Mouse (Mus musculus) forebrain, embryonic 10.5 days (tissue): ENCODE results near the gene 2310022B05Rik. TPM values are rescaled to one million over a fixed set of nuclear protein-coding genes. Genes with fewer than 3 reads are reported as not detected.

Source experiments
- DNase-seq: peaks from one replicate; pipeline ENCODE4 v3.0.0-alpha.2; 2017; ENCODE audit warnings: low spot score; ENCODE audit errors: extremely low spot score
- H3K27ac ChIP-seq: fragments of 300-500 bp; sonication (generic); 2 replicates; pipeline ENCODE4 v1.5.1; 2016; ENCODE audit warnings: mild to moderate bottlenecking
- H3K27me3 ChIP-seq: fragments of 300-500 bp; sonication (generic); 2 replicates; pipeline ENCODE4 v1.6.1; 2016; ENCODE audit warnings: mild to moderate bottlenecking; ENCODE audit not compliant: poor library complexity, severe bottlenecking
- H3K36me3 ChIP-seq: fragments of 300-500 bp; sonication (generic); replicated peaks from 2 replicates; pipeline ENCODE4 v1.6.1; 2016; ENCODE audit warnings: mild to moderate bottlenecking, moderate library complexity
- H3K4me1 ChIP-seq: fragments of 300-500 bp; sonication (generic); 2 replicates; pipeline ENCODE4 v1.6.1; 2016
- H3K4me3 ChIP-seq: fragments of 300-500 bp; sonication (generic); 2 replicates; pipeline ENCODE4 v1.5.1; 2016; ENCODE audit warnings: mild to moderate bottlenecking, moderate library complexity
- H3K9me3 ChIP-seq: fragments of 300-500 bp; sonication (generic); 2 replicates; pipeline ENCODE4 v1.6.1; 2016; ENCODE audit warnings: mild to moderate bottlenecking, moderate library complexity
- WGBS: fragments of 180-500 bp; shearing (Covaris S2); methylation state at CpG from one replicate; pipeline ENCODE4 v1.1.7; 2016; 5-methylcytosine and 5-hydroxymethylcytosine counted together
- polyA plus RNA-seq: library from polyadenylated mRNA; unstranded; fragments of >200 nt; fragmentation: Nextera tagmentation; extraction: Ambion mirVana; gene quantifications from 2 replicates; pipeline ENCODE4 v1.2.1, GENCODE M21; 2016

2310022B05Rik gene
- 17.9 and 18.2 TPM in 2 replicates for polyA plus RNA-seq

DNA sequence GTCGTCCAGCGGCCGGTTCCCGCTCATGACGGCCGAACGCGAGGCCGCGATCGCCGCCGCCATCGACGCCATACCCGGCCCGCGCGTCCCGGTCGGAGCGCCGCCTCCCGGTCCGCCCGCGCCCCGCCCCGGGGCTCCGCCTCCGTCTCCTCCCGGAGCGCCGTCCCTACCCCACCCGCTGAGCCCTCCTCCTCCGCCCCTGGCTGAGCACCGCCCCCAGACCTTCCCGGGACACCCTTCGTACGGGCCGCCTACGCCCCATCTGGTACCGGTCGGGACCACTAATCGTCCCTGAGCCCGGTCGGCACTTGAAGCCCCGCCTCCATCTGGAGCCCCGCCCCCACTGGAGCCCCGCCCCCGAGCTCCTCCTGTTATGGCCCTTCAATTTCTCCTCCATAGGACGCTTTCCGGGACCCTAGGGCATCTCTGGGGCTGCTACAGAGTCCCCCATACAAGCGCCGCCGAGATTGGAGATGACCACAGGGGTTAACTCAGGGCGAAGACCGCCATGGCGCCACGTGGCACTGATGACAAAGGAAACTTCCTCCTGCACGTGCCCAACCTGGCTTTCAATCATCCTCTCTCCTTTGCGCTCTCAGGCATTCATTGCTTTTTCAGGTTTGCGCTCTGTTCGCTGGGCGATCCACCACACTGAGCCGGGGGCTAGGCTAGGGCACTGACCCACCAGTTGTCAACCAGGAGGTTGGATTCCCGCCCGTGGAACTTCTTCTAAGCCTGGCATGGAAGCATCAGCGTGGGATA lies at the start of gene 2310022B05Rik:
Gene 2310022B05Rik, minus strand, starts transcription at position 258 of the 762 bp plus-strand sequence.
- Histone ChIP-seq H3K27me3 (no peaks in the 10 kb centered on the region), H3K4me3 (peak within 1 kb of the TSS; percentile 92), H3K27ac (peak within 1 kb of the TSS; percentile 90), H3K36me3 (peaks cover 5% of the 10 kb centered on the region; the same call in 1 of the 2 replicates), H3K9me3 (no peaks in the 10 kb centered on the region), H3K4me1 (peaks cover 51% of the 10 kb centered on the region)
- 1% methylated on average over 69 of the region's 69 CpGs for WGBS
- DNase-seq = peak; percentile 91

DNA sequence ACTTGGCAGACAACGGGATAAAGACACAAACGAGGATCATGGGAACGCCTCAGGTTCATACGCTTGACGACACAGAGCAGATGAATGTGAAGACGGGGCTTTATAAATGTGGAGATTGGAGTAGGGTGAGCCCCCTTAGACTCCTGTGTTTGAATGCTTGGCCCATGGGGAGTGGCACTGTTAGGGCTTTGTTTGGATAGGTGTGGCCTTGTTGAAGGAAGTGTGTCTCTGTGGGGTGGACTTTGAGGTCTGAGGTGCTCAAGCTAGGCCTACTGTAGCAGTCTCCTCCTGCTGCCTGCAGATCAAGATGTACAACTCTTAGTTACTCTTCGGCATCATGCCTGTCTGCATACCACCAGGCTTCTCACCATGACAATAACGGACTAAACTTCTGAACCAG lies 42.7 kb upstream of the 2310022B05Rik start:
- no peak overlapping the region for H3K27ac ChIP-seq
- H3K4me3 ChIP-seq = no peak overlapping the region
- peaks cover 89% of the 10 kb centered on the region for H3K36me3 ChIP-seq
- H3K4me1 ChIP-seq = no peaks in the 10 kb centered on the region
- no peaks in the 10 kb centered on the region for H3K27me3 ChIP-seq
- no peaks in the 10 kb centered on the region for H3K9me3 ChIP-seq
- WGBS = 95% methylated on average over 8 of the region's 8 CpGs
- no peak for DNase-seq

DNA sequence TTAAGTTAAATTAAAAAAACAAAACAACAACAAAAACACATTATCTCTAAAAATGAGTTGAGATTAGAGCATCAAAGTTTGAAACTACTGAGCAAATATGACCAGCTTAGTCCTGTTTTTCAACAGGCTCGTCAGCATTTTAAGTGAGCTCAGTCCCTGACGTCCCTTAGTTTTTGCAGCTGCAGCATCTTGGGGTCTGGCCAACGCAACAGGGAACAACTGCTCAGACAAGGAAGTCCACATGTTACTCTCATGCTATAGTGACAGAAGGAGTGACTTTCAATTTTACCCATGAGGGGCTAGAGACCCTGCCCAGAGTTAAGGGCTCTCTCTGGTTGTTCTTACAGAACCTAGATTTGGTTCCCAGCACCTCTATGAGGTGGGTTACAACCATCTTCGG lies 41.2 kb upstream of the 2310022B05Rik start:
- H3K4me1 ChIP-seq = no peaks in the 10 kb centered on the region
- WGBS = 91% methylated on average over 4 of the region's 4 CpGs
- H3K36me3 ChIP-seq = peaks cover 91% of the 10 kb centered on the region
- H3K9me3 ChIP-seq = no peaks in the 10 kb centered on the region
- DNase-seq = no peak
- H3K27me3 ChIP-seq = no peaks in the 10 kb centered on the region
- H3K27ac ChIP-seq = no peak overlapping the region
- H3K4me3 ChIP-seq = no peak overlapping the region

DNA sequence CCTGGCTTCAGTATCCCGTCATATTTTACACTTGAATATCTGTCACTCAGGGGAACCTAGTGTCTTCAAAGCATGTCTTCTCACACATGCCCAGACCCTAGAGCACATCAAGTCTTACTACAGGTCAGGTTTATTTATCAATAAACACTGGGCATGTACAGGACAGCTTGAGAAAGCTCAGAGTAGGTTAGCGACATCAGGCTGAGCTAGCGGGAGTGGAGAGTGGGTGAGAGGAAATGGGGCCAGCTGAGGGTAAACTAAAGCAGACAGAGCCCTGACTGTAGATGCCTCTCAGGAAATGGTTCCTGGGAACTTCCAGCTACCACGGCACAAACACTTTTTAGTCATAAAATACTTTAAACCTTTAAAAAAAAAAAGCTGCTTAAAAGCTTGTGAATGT lies 40.4 kb upstream of the 2310022B05Rik start:
- H3K4me3 ChIP-seq = no peak overlapping the region
- 76% methylated on average over 4 of the region's 4 CpGs for WGBS
- no peak overlapping the region for H3K27ac ChIP-seq
- H3K9me3 ChIP-seq = no peaks in the 10 kb centered on the region
- H3K4me1 ChIP-seq = no peaks in the 10 kb centered on the region
- H3K36me3 ChIP-seq = peaks cover 90% of the 10 kb centered on the region
- no peak for DNase-seq
- H3K27me3 ChIP-seq = no peaks in the 10 kb centered on the region

DNA sequence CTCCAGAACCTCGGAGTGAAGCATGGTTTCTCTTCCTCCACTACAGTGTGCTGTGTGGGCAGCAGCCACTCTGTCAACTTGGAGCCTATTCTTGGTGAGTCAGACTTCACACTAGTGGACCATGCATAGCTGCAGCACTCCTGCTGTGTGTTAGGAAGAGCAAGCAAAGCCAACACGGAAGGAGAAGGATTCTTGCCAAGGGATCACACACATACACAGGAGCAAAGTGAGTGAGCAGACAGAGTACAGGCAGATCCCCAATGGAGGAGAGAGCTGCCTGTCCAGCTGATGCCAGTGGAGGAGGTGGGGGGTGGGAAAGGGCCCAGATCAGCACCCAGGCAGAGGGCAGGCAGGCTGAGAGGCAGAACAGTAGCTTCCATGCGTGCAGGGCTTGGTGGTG lies 39.0 kb upstream of the 2310022B05Rik start:
- Histone ChIP-seq H3K36me3 (peaks cover 92% of the 10 kb centered on the region), H3K27ac (no peak overlapping the region), H3K4me1 (no peaks in the 10 kb centered on the region), H3K4me3 (no peak overlapping the region), H3K27me3 (no peaks in the 10 kb centered on the region), H3K9me3 (no peaks in the 10 kb centered on the region)
- WGBS = 91% methylated on average over 3 of the region's 3 CpGs
- no peak for DNase-seq

DNA sequence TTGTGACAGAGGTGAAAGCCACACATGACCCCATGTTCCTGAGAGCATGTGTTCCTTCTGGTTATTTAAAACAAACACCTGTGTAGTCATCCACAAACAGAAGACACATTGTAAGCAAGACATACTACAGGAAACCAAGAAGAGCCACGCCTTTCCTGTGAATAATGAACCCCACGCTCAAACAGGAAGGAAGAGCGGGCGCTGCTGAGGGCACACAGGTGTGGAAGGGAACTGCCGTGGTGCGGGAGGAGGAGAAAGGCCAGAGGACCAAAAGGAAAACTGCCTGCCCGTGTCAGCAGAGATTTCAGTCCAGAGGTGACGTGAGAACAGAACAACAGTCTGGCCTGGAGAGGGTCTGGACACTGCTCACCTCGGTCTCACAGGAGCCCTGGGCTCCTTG lies 37.9 kb upstream of the 2310022B05Rik start:
- Histone ChIP-seq H3K27me3 (no peaks in the 10 kb centered on the region), H3K4me3 (no peak overlapping the region), H3K4me1 (no peaks in the 10 kb centered on the region), H3K9me3 (no peaks in the 10 kb centered on the region), H3K36me3 (peaks cover 94% of the 10 kb centered on the region), H3K27ac (no peak overlapping the region)
- no peak for DNase-seq
- 94% methylated on average over 9 of the region's 9 CpGs for whole genome bisulfite sequencing

DNA sequence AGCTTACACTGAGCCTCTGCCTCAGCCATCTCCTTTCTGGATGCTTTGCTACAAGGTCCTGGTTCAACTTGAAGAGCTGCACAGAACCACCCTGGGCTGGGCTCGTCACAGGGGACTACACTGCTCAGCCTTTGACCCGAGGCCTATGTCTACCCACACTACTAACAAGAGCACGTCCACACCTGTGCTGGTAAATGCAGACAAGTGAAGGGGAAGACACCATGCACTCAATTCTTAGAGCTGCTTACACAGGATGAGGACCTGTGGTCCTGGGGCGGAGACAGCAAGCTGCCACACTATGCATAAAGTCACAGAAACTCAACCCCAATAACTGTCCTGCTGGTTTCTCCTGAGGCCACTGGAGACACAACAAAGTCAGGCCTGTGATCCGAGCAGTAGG lies 37.1 kb upstream of the 2310022B05Rik start:
- 91% methylated on average over 5 of the region's 5 CpGs for WGBS
- H3K36me3 ChIP-seq = peaks cover 95% of the 10 kb centered on the region
- no peaks in the 10 kb centered on the region for H3K4me1 ChIP-seq

DNA sequence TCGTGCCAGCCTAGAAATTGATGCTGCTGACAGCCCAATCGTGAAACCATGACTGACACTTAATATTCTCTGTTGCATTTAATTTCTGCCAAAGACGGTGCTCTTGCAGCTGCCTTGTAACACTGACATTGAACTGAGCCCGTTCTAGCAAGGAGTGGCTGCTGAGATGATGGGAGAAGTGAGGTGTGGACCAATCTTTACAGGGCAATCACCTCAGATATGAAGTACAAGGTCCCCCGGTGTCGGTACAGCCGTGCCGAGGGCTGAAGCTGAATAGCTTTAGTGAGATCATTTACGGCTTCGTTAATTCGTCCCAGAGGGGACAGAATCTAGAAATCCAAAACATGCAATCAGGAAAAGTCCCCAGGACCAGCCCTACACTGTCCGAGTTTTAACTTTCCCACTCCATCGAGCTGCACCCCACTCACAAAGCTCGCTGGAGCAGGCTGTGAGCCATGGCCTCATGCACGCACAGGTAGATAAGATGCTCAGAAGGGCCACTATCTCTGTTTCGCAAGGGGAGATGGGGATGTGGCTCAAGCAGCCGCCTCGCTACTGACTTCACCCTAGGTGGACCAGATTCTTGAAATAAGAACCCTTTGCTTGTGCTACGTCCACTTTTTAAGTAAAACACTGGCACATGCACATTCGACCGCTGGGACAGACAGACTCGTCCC lies 32.4 kb upstream of the 2310022B05Rik start:
- H3K27me3 ChIP-seq = no peaks in the 10 kb centered on the region
- H3K27ac ChIP-seq = no peak overlapping the region
- peaks cover 94% of the 10 kb centered on the region for H3K36me3 ChIP-seq
- no peak for DNase-seq
- H3K4me3 ChIP-seq = no peak overlapping the region
- no peaks in the 10 kb centered on the region for H3K9me3 ChIP-seq
- WGBS = 95% methylated on average over 22 of the region's 22 CpGs
- H3K4me1 ChIP-seq = no peaks in the 10 kb centered on the region

More for the DNA sequence above, 37.1 kb upstream of the 2310022B05Rik start:
- H3K27me3 ChIP-seq = no peaks in the 10 kb centered on the region
- no peak overlapping the region for H3K4me3 ChIP-seq
- H3K9me3 ChIP-seq = no peaks in the 10 kb centered on the region
- no peak for DNase-seq
- no peak overlapping the region for H3K27ac ChIP-seq

DNA sequence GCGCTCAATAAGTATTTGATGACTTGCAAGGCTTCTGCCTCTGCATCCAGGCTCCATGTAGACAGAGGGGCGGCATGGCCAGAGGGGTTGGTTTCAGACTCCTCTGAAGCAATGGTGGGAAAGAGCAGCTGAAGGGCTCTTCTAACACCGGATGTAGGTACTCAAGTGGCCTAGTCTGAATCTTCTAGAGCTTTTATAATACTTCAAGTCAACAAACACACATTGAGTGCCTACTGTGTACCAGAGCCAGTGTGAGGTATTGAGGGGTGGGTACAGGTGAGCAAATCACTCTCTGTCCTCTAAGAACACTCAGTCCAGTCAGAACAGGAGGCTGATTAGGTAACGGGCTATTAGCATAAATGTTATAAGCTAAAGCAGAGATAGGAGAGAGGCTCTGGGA lies 28.5 kb upstream of the 2310022B05Rik start:
- Histone ChIP-seq H3K36me3 (peaks cover 81% of the 10 kb centered on the region), H3K4me1 (no peaks in the 10 kb centered on the region), H3K27ac (no peak overlapping the region), H3K9me3 (no peaks in the 10 kb centered on the region), H3K4me3 (no peak overlapping the region), H3K27me3 (no peaks in the 10 kb centered on the region)
- no peak for DNase-seq
- 93% methylated on average over 4 of the region's 4 CpGs for WGBS

DNA sequence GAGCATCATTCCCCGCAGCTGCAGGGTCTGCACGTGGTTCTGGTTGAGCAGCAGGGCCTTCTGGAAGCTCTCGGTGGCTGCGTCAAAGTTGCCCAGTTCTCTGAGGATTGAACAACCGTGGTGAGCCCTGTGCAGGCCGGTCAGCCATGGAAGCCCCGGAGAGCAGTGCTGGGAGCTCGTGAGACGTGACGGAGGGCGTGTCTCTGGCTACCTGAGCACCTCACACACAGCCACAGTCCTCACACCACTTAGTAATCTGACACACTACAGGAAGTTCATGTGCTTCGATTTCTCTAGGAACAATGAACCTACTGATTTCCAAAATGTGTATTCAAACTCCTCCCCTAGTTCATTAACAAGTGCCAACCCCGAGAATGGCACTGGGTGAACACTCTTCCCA lies 25.7 kb upstream of the 2310022B05Rik start:
- H3K9me3 ChIP-seq = no peaks in the 10 kb centered on the region
- DNase-seq = no peak
- no peaks in the 10 kb centered on the region for H3K4me1 ChIP-seq
- 94% methylated on average over 13 of the region's 13 CpGs for WGBS
- H3K4me3 ChIP-seq = no peak overlapping the region
- no peaks in the 10 kb centered on the region for H3K27me3 ChIP-seq
- peaks cover 82% of the 10 kb centered on the region for H3K36me3 ChIP-seq
- no peak overlapping the region for H3K27ac ChIP-seq

DNA sequence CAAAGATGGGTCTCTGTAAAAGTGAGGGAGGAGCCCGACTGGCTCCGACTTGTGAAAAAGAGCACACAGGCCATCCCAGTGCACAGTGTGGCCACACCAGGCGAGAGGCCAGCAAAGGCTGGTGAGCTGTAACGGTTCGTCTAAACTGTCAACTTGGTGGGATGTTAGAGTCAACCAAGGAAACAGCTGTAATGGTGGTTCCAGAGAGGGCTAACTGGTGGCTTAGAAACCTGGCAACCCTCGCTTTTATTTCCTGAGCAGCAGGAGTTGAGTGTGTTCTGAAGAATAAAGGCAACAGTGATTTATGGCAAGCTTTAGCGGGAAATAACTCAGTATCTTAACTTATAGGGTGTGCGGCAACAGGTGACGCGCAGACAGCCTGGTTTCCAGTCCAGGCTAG lies 19.0 kb upstream of the 2310022B05Rik start:
- H3K27me3 ChIP-seq = no peaks in the 10 kb centered on the region

DNA sequence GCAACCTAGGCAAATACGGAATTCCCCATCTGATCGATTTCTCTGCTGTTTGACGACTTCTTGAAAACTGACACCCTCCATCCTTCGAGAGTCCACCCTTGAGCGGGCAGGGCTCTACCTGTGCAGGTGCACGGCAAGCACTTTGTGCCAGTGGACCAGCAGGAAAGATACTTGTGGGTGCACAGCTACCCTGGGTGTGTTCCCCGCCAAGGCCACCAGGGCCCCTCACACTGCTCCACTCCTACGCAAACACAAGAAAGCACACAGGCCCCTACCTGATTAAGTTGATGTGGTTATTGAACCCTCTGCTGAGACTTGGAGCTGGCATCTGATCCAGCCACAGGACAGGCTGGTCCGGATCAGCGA lies 18.6 kb upstream of the 2310022B05Rik start:
- H3K9me3 ChIP-seq = no peaks in the 10 kb centered on the region
- H3K27me3 ChIP-seq = no peaks in the 10 kb centered on the region
- no peak for DNase-seq
- no peak overlapping the region for H3K27ac ChIP-seq
- peaks cover 7% of the 10 kb centered on the region; the same call in 1 of the 2 replicates for H3K4me1 ChIP-seq
- WGBS = 67% methylated on average over 10 of the region's 10 CpGs
- peaks cover 100% of the 10 kb centered on the region for H3K36me3 ChIP-seq
- H3K4me3 ChIP-seq = no peak overlapping the region

More for the DNA sequence above, 19.0 kb upstream of the 2310022B05Rik start:
- Histone ChIP-seq H3K36me3 (peaks cover 98% of the 10 kb centered on the region), H3K4me3 (no peak overlapping the region), H3K27ac (no peak overlapping the region), H3K9me3 (no peaks in the 10 kb centered on the region), H3K4me1 (peaks cover 7% of the 10 kb centered on the region; the same call in 1 of the 2 replicates)
- 85% methylated on average over 10 of the region's 10 CpGs for WGBS
- DNase-seq = no peak

DNA sequence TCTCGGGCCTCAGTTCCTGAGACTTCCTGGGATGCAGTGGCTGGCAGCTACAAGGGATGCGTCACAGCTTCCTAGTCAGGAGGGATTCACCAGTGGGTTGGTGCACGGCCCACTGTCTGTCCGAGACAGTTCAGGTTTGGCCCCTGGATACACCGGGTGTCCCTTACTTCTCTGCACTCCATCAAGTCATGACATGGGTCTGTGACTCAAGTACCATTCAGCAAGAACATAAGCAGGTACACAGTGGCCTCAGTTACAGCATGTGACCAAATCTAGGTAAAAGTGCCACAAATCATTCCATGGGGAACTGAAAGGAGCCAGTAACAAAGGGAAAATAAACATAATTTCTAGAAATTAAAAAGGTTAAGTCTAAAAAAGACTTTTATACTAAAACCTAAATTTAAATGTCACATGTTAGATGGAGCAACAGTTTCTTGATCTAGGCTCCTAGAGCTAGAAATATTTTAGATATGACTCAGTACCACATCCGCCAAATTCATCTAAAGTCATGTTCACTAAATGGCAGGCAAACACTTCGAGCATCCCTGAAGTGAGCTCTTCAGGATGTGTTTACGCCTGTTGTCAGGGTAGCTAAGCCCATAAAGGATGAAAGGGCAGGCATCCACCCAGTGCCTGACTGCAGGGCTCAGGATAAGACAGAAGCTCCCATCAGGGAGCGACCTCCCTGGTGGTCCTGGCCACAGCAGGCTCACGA lies 18.1 kb upstream of the 2310022B05Rik start:
- Histone ChIP-seq H3K27me3 (no peaks in the 10 kb centered on the region), H3K4me1 (peaks cover 7% of the 10 kb centered on the region; the same call in 1 of the 2 replicates), H3K36me3 (peaks cover 100% of the 10 kb centered on the region), H3K4me3 (no peak overlapping the region), H3K9me3 (no peaks in the 10 kb centered on the region), H3K27ac (no peak overlapping the region)
- 78% methylated on average over 10 of the region's 10 CpGs for WGBS
- no peak for DNase-seq
